Mouse (Mus musculus): ENCODE data around the gene Inka2.

- no peak for TF ChIP-seq MAX (IDR thresholded peaks at IDR 0.05)
- TF ChIP-seq CEBPB (IDR thresholded peaks at IDR 0.05; ENCODE audit: low read depth), result no peak
- no peak for TF ChIP-seq CTCF (IDR thresholded peaks at IDR 0.05; ENCODE audit: control insufficient read depth, insufficient read depth, insufficient read length)
- TF ChIP-seq FOSL1 (IDR thresholded peaks at IDR 0.05; ENCODE audit: insufficient read depth, low read length, poor library complexity, severe bottlenecking), result no peak
- TF ChIP-seq MYOD1 (IDR thresholded peaks at IDR 0.05; ENCODE audit: control insufficient read depth, insufficient read length, low read depth), result no peak
- no peak for TF ChIP-seq USF1 (IDR thresholded peaks at IDR 0.05; ENCODE audit: low read depth)
Measured at GRCm38 (mm10) chr3:105760063-105760462, 55.7 kb downstream of the Inka2 start.

Data from C2C12 (cell line).